Mouse (Mus musculus) T-helper 2 cell (primary cell): ENCODE data around the gene D6Ertd527e.

Experiments
- in situ Hi-C: fragments of 300-600 bp; cut with MboI, MseI; formaldehyde crosslinking; loops from one replicate; pipeline ENCODE4 v1.15.1; 2025; ENCODE audit warnings: high pct_unique_total_duplicates

The D6Ertd527e gene

GRCm38 (mm10) chr6:87103314-87103713 lies 1.2 kb upstream of the D6Ertd527e start:
- in situ Hi-C loops = loop anchor here (5.0 kb wide), 2 partner anchors 174 to 224 kb away; no protein-coding TSS in a partner anchor

- in situ Hi-C loops = no loop called here
Observed at GRCm38 (mm10) chr6:87111493-87111892, 6.9 kb downstream of the D6Ertd527e start.

- in situ Hi-C loops = no loop called here
Observed at GRCm38 (mm10) chr6:87112125-87112524, 7.6 kb downstream of the D6Ertd527e start.

- in situ Hi-C loops = no loop called here
Observed at GRCm38 (mm10) chr6:87115981-87116380, 11.4 kb downstream of the D6Ertd527e start.

- in situ Hi-C loops = no loop called here
Observed at GRCm38 (mm10) chr6:87116596-87116995, 12.1 kb downstream of the D6Ertd527e start.

GRCm38 (mm10) chr6:87119066-87119837 lies 14.7 kb downstream of the D6Ertd527e start:
- in situ Hi-C loops = no loop called here

GRCm38 (mm10) chr6:87119975-87120374 lies 15.4 kb downstream of the D6Ertd527e start:
- in situ Hi-C loops = no loop called here

- in situ Hi-C loops = no loop called here
Observed at GRCm38 (mm10) chr6:87120661-87121060, 16.1 kb downstream of the D6Ertd527e start.

- in situ Hi-C loops = no loop called here
Observed at GRCm38 (mm10) chr6:87121961-87122360, 17.4 kb downstream of the D6Ertd527e start.

- in situ Hi-C loops = no loop called here
Observed at GRCm38 (mm10) chr6:87123406-87123805, 18.9 kb downstream of the D6Ertd527e start.

GRCm38 (mm10) chr6:87123973-87124372 lies 19.4 kb downstream of the D6Ertd527e start:
- in situ Hi-C loops = no loop called here

GRCm38 (mm10) chr6:87127049-87127753 lies 22.7 kb downstream of the D6Ertd527e start:
- in situ Hi-C loops = no loop called here

GRCm38 (mm10) chr6:87129861-87130260 lies 25.3 kb downstream of the D6Ertd527e start:
- in situ Hi-C loops = no loop called here

GRCm38 (mm10) chr6:87130628-87131027 lies 26.1 kb downstream of the D6Ertd527e start:
- in situ Hi-C loops = no loop called here

- in situ Hi-C loops = no loop called here
Observed at GRCm38 (mm10) chr6:87131078-87131477, 26.5 kb downstream of the D6Ertd527e start.

GRCm38 (mm10) chr6:87133520-87133919 lies 29.0 kb downstream of the D6Ertd527e start:
- in situ Hi-C loops = no loop called here

- in situ Hi-C loops = no loop called here
Observed at GRCm38 (mm10) chr6:87133966-87134546, 29.5 kb downstream of the D6Ertd527e start.

- in situ Hi-C loops = no loop called here
Observed at GRCm38 (mm10) chr6:87138479-87138878, 33.9 kb downstream of the D6Ertd527e start.

GRCm38 (mm10) chr6:87139796-87140553 lies 35.4 kb downstream of the D6Ertd527e start:
- in situ Hi-C loops = no loop called here

GRCm38 (mm10) chr6:87142239-87142638 lies 37.7 kb downstream of the D6Ertd527e start:
- in situ Hi-C loops = no loop called here

GRCm38 (mm10) chr6:87143594-87143993 lies 39.0 kb downstream of the D6Ertd527e start:
- in situ Hi-C loops = no loop called here

GRCm38 (mm10) chr6:87147921-87148320 lies 43.4 kb downstream of the D6Ertd527e start:
- in situ Hi-C loops = no loop called here
